Mouse (Mus musculus): ENCODE data around the gene Snurf.

The Snurf gene

GRCm38 (mm10) chr7:60004606-60005330 lies at the start of gene Snurf, which contains the start of gene Gm38393:
Snurf (minus strand) TSS chr7:60005049.
Gm38393 (minus strand) TSS chr7:60005064.
- DNase-seq = peak; percentile 70

GRCm38 (mm10) chr7:60047481-60048201 lies 42.8 kb upstream of the Snurf start:
- no peak for DNase-seq

- no peak for DNase-seq
Observed at GRCm38 (mm10) chr7:60013186-60013585, 8.3 kb upstream of the Snurf start.

GRCm38 (mm10) chr7:60007727-60008360 lies 3.0 kb upstream of the Snurf start:
- no peak for DNase-seq

- no peak for DNase-seq
Observed at GRCm38 (mm10) chr7:60006262-60006661, 1.4 kb upstream of the Snurf start.

GRCm38 (mm10) chr7:60003921-60004605 lies 786 bp downstream of the Snurf start:
- DNase-seq = peak; percentile 11

- DNase-seq = peak; percentile 12
Observed at GRCm38 (mm10) chr7:60003006-60003865, 1.6 kb downstream of the Snurf start.

GRCm38 (mm10) chr7:59978646-59979045 lies 26.2 kb downstream of the Snurf start:
- DNase-seq = no peak

Measured in kidney, adult 11 months (tissue).